Mouse (Mus musculus): ENCODE measurements around the gene Tert.
A peak's percentile ranks its signal among the peaks of the same experiment; 100 is the strongest.

Tert gene

DNA sequence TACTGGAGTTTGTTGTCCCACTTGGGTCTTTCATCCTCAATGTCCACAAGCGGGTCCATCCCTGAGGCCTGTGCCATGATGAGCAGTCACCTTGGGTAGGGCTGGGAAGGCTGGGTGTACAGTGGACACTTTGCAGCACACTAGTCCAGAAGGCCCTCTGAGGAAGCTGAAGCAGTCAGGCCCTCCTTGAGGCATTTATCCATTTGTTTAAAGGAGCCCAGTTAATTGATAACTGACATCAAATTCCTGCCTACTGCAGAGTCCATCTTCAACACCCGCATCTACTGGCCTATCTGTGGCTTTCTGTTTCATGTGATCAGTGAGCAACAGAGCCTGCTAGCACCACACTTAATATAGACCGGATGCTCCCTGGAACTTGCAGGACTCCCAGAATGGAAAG is 51.1 kb downstream of the Tert start, which contains the start of gene Slc6a18:
TSS of gene Slc6a18 (minus strand) at position 171 of the 400 bp plus-strand sequence.
- peak; percentile 71 for DNase-seq

DNA sequence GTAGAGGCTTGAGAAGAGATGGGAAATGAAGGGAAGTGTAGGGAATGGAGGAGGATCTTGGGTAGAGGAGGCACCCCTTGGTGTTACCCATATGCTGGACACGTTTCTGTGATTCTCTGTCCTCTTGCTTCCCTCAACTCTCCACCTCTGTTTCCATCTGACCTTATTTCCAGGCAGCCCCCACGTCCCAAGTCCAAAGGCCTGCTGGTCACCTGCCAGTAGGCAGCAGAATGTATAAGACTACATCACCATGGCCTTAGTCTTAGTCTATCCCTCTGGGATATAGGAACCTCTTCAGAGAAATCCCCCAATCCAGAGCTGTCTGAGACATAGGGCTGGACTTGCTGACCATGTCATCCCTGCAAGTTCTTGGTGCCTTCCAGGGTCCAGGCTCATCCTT is 52.6 kb downstream of the Tert start:
- peak; percentile 69 for DNase-seq

DNA sequence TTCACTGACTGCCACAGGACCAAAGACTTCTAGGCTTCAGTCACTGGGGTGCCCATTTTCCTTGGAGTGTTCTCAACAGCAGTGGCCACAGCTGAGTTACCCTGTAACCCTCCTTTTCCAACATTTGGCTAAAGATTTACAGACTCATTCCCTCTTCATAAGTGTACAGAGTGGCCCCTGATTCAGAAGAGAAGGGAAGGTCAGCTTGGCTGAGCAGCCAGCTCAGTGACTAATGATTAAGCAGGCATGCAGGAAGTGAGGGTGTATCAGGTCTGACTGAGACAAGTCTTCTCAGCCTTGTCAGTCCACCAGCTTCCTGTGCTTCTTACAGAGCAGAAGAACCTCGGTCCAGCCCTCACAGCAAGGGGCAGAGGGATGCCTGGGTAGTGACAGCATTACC is 53.7 kb downstream of the Tert start:
- DNase-seq = peak; percentile 66

DNA sequence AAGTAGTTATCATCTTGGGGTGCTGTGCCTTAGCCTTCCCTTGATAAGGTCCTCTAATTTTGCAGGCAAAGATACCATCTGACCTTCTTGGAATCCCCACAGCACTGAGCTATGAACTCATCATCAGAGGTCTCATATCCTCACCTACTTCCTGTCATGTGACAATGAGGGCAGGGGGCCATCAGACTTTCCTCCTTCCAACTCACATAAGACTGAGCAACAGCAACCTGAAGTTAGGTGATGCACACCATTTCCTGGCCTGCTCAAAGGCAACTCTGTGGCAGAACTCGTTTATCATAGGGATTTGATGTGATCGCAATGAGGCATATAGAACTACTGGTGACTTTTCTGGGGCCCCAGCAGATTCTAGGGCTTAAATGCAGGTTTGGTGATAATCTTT is 55.5 kb downstream of the Tert start:
- DNase-seq = no peak

DNA sequence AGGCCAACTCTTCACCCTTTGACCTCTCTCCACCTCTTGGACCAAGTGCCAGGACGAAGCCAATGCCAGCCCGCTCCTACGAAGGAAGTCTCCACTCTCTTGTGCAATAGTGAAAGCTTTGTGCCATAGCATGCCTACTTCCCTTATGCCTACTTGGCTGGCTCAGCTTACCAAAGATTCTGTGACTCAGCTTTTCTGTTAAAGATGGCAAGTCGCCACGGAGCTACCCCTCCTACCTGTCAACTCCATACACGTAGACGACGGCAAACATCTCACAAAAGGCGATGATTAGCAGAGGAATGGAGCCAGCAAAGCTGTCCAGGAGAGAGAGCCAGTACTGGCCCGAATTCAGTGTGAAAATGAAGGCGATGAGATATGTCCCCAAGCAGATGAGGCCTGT is 57.0 kb downstream of the Tert start:
- peak; percentile 58 for DNase-seq

DNA sequence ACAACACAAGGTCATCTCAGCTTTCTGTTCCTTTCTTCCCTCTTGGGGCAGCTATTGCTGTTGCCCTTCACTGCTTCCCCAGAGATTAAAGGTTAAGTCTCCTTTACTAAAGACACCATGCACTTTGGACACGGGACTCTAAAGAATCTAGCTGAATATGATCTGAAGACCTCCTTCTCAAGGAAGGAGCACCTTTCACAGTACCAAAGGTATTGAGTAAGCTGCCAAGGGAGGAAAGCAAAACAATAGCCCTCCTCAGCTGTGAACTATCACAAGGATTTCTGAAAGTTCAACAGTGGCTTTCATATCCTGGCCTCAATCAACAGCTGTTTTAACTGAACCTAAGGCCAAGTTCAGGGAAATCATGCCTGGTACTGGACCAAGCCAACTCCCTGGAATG is 57.7 kb downstream of the Tert start:
- DNase-seq = no peak

DNA sequence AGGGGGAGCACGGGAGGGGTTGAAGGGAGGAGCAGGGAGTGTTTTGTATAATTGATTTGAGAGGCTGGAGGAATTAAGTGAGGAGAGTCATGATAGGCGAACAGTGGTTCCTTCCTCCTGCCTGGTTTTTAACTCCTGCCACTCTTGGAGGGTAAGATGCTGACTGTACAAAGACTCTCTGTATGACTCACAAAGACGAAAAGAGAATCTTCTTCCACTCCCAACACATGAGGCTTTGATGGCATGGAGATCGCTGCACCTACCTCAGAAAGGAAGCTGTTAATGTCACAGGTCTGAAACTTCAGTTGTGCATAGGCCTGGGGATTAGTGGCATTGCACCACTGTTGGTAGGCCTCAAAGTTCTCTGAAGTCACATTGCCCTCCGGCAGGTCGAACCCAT is 58.8 kb downstream of the Tert start:
- DNase-seq = no peak

DNA sequence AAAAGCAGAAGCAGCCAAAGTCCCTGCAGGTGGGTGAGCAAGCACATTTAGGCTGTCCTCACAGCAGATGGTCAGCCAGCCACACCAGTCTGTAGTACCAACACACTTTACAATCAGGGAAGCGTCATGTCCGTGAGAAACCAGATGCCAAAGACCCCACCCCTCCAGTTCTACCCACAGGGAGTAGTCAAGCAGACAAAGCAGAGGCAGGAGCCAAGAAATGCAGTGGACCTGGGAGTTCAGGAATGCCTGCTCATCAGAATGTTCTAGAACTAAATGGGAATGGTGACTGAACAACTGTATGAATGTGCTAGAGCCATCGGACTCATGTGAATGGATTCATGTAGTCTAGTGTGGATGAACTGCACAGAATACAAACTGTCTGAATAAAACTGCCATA is 60.9 kb downstream of the Tert start:
- no peak for DNase-seq

DNA sequence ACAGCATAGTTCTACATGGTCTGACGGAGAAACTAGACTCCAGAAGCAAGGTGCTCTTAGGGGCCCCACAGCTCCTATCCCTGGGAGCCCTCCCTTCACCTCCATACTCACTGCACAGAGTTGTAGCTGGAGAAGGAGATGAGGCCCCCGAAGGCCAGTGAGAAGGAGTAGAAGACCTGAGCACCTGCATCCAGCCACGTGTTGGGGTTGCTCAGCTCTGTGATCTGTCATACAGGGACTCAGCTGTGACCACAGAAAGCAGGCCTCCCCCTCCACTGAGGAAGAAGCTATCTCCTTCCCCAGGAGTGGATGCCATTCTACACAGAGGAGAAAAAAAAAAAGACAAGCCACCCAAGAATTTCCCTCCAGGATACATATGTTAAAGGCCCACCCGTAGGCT is 62.2 kb downstream of the Tert start:
- DNase-seq = no peak

DNA sequence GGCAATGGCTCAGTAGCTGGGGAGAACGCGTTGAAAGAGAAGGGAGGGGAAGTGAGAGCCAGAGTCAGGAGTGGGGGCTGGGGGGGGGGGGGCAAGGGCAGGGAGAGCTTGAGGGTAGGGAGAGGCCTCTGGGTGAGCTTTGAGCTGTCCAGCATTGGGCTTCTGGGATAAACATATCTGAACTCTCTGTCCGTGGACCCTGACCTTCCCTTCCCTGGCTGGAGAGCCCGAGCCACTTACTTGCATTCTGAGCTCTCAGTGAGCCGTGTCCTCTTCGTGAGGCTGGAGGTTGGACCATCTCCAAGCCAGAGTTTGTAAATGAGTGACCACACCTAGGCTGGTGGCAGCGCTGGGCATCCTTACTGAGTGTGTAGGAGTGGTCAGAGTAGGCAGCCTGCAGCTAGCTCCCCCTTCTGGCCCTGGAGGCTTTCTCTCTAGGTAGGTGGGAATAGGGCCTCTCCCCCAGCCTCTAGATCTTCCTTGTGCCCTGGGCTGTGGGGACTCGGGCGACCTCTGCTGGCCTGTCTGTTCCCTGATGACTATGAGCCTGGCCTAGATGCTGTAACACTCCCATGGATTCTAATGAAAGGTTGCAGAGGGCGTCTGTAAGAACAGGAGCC is 65.6 kb downstream of the Tert start:
- peak; percentile 91 for DNase-seq

DNA sequence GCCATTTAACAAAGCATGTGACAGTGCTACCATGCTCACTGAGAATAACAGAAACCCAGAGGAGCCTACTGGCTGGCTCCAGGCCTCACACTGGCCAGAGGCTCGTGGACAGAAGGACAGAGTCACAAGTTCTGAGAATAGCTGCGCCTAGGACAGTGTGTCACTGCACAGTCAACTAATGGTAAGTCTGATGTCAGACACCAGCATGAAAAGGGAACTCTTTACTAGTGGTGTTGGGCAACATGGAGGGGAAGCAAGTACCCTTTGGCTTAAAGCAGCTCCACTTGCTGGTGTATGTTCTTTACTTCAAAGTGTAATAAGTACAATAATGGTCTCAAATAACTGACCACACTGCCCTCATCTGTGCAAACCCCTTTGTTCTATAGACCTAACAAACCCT is 66.6 kb downstream of the Tert start:
- DNase-seq = no peak

DNA sequence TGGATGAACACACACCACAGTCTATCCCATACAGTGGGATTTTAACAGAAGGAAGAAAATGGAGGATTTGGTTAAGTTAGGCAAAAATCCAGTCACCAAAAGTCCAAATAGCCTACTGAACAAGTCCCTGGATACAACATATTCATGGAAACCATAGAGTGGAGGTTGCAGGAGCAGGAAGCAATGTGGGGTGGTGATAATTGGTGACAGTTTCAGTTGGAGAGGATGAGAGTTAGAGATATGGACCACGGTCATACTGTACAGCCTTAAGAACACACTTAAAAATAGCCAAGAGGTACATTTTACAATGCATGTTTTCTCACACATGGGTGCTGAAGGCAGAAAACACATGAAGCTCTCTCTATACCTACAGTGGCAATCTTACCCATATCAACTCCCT is 68.3 kb downstream of the Tert start:
- DNase-seq = no peak

DNA sequence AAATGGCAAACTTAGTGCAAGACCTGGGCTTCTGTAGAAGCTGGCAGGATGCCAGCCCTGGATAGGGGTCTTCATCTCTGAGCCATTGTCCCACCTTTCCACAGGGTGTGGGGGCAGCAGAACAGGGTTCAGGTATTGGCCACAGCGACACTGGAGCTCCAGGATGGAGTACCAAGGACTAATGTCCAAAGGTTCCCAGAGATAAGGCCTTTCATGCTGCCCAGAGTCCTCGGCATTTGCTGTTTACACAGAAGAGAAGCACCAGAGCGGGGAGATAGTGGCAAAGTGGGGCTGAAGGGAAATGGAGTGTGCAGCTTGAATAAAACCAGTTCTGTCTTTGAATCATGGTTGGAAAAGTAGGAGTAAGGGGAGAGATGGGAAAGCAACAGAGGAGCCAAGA is 69.8 kb downstream of the Tert start:
- DNase-seq = no peak
